Mouse (Mus musculus) kidney, embryonic 16.5 days (tissue): Measurements from ENCODE around the gene Pgm2l1. TPM values are rescaled to one million over a fixed set of nuclear protein-coding genes. Genes with fewer than 3 reads are reported as not detected.

Source experiments
- ATAC-seq: fragments of 200-750 bp; cut with Nextera tagmentation; 2 replicates; pipeline ENCODE4 v1.8.0; 2017; ENCODE audit warnings: moderate TSS enrichment; ENCODE audit not compliant: low FRiP score, low TSS enrichment
- H3K27ac ChIP-seq: fragments of 300-500 bp; sonication (generic); 2 replicates; pipeline ENCODE4 v1.5.1; 2014; ENCODE audit warnings: low read length
- H3K27me3 ChIP-seq: fragments of 300-500 bp; sonication (generic); 2 replicates; pipeline ENCODE4 v1.6.1; 2014; ENCODE audit warnings: low read length, control low read depth, mixed read lengths; ENCODE audit not compliant: insufficient read depth
- H3K36me3 ChIP-seq: fragments of 300-500 bp; sonication (generic); 2 replicates; pipeline ENCODE4 v1.6.1; 2014; ENCODE audit warnings: low read length, control low read depth, mixed read lengths; ENCODE audit not compliant: insufficient read depth
- H3K4me1 ChIP-seq: fragments of 300-500 bp; sonication (generic); 2 replicates; pipeline ENCODE4 v1.6.1; 2014; ENCODE audit warnings: low read length, control low read depth, mixed read lengths; ENCODE audit not compliant: insufficient read depth
- H3K4me2 ChIP-seq: fragments of 300-500 bp; sonication (generic); replicated peaks from 2 replicates; pipeline ENCODE4 v1.6.1; 2014; ENCODE audit warnings: low read depth, low read length
- H3K4me3 ChIP-seq: fragments of 300-500 bp; sonication (generic); 2 replicates; pipeline ENCODE4 v1.5.1; 2014; ENCODE audit warnings: mild to moderate bottlenecking, low read length
- H3K9ac ChIP-seq: fragments of 300-500 bp; sonication (generic); replicated peaks from 2 replicates; pipeline ENCODE4 v1.6.1; 2014; ENCODE audit warnings: low read length
- H3K9me3 ChIP-seq: fragments of 300-500 bp; sonication (generic); 2 replicates; pipeline ENCODE4 v1.6.1; 2016; ENCODE audit warnings: low read length, control low read depth
- WGBS: fragments of 180-500 bp; shearing (Covaris S2); extraction: QIAGEN DNeasy Blood & Tissue Kit; methylation state at CpG from one replicate; pipeline ENCODE4 v1.1.7; 2014; 5-methylcytosine and 5-hydroxymethylcytosine counted together
- polyA plus RNA-seq: library from polyadenylated mRNA; unstranded; fragments of >200 nt; fragmentation: Nextera tagmentation; extraction: Ambion mirVana; gene quantifications from 2 replicates; pipeline ENCODE4 v1.2.1, GENCODE M21; 2015

Pgm2l1 gene
- polyA plus RNA-seq, 1 experiment from 2014 or later: 3.4 TPM

- H3K9me3 ChIP-seq: no peaks in the 10 kb centered on the region
- no peak for ATAC-seq
- no peak overlapping the region for H3K9ac ChIP-seq
- WGBS: 73% methylated on average over 3 of the region's 3 CpGs
- no peak overlapping the region for H3K27ac ChIP-seq
- H3K4me1 ChIP-seq: peaks cover 8% of the 10 kb centered on the region
- no peak overlapping the region for H3K4me3 ChIP-seq
- no peaks in the 10 kb centered on the region for H3K27me3 ChIP-seq
- no peaks in the 10 kb centered on the region for H3K36me3 ChIP-seq
- H3K4me2 ChIP-seq: no peak overlapping the region
These were observed 74.2 kb downstream of the Pgm2l1 start for GRCm38 (mm10) chr7:100301390-100301789.

GRCm38 (mm10) chr7:100302316-100302715 lies 75.1 kb downstream of the Pgm2l1 start:
- Histone ChIP-seq H3K36me3 (no peaks in the 10 kb centered on the region), H3K9me3 (no peaks in the 10 kb centered on the region), H3K4me3 (no peak overlapping the region), H3K27ac (no peak overlapping the region), H3K27me3 (no peaks in the 10 kb centered on the region), H3K4me1 (peaks cover 8% of the 10 kb centered on the region), H3K4me2 (no peak overlapping the region), H3K9ac (no peak overlapping the region)
- ATAC-seq: no peak
- WGBS: 69% methylated on average over 4 of the region's 4 CpGs

- no peak overlapping the region for H3K4me2 ChIP-seq
- H3K36me3 ChIP-seq: no peaks in the 10 kb centered on the region
- H3K4me3 ChIP-seq: no peak overlapping the region
- H3K9me3 ChIP-seq: no peaks in the 10 kb centered on the region
- no peaks in the 10 kb centered on the region for H3K4me1 ChIP-seq
- 90% methylated on average over 9 of the region's 9 CpGs for WGBS
- H3K27ac ChIP-seq: no peak overlapping the region
- no peak for ATAC-seq
- no peak overlapping the region for H3K9ac ChIP-seq
- no peaks in the 10 kb centered on the region for H3K27me3 ChIP-seq
These were observed 78.7 kb downstream of the Pgm2l1 start for GRCm38 (mm10) chr7:100305894-100306293.

GRCm38 (mm10) chr7:100307872-100308653 lies 80.9 kb downstream of the Pgm2l1 start:
- Histone ChIP-seq H3K4me3 (no peak overlapping the region), H3K27me3 (no peaks in the 10 kb centered on the region), H3K4me1 (no peaks in the 10 kb centered on the region), H3K9ac (no peak overlapping the region), H3K9me3 (no peaks in the 10 kb centered on the region), H3K4me2 (no peak overlapping the region), H3K27ac (no peak overlapping the region), H3K36me3 (no peaks in the 10 kb centered on the region)
- no peak for ATAC-seq
- WGBS: 65% methylated on average over 6 of the region's 6 CpGs

- Histone ChIP-seq H3K4me2 (no peak overlapping the region), H3K4me1 (no peaks in the 10 kb centered on the region), H3K27me3 (no peaks in the 10 kb centered on the region), H3K9me3 (no peaks in the 10 kb centered on the region), H3K36me3 (no peaks in the 10 kb centered on the region), H3K27ac (no peak overlapping the region), H3K4me3 (no peak overlapping the region), H3K9ac (no peak overlapping the region)
- no peak for ATAC-seq
- WGBS: 78% methylated on average over 1 of the region's 1 CpGs
These were observed 82.0 kb downstream of the Pgm2l1 start for GRCm38 (mm10) chr7:100309216-100309615.

- no peaks in the 10 kb centered on the region for H3K36me3 ChIP-seq
- no peaks in the 10 kb centered on the region for H3K4me1 ChIP-seq
- no peak overlapping the region for H3K9ac ChIP-seq
- no peaks in the 10 kb centered on the region for H3K27me3 ChIP-seq
- H3K4me3 ChIP-seq: no peak overlapping the region
- H3K27ac ChIP-seq: no peak overlapping the region
- H3K9me3 ChIP-seq: no peaks in the 10 kb centered on the region
- H3K4me2 ChIP-seq: no peak overlapping the region
- 57% methylated on average over 6 of the region's 6 CpGs for WGBS
- ATAC-seq: no peak
These were observed 82.5 kb downstream of the Pgm2l1 start for GRCm38 (mm10) chr7:100309679-100310078.

GRCm38 (mm10) chr7:100310290-100310689 lies 83.1 kb downstream of the Pgm2l1 start:
- Histone ChIP-seq H3K4me1 (no peaks in the 10 kb centered on the region), H3K27ac (no peak overlapping the region), H3K36me3 (no peaks in the 10 kb centered on the region), H3K4me2 (no peak overlapping the region), H3K9me3 (no peaks in the 10 kb centered on the region), H3K9ac (no peak overlapping the region), H3K4me3 (no peak overlapping the region), H3K27me3 (no peaks in the 10 kb centered on the region)
- no peak for ATAC-seq
- 79% methylated on average over 12 of the region's 12 CpGs for WGBS

- Histone ChIP-seq H3K27me3 (no peaks in the 10 kb centered on the region), H3K9me3 (no peaks in the 10 kb centered on the region), H3K36me3 (no peaks in the 10 kb centered on the region), H3K4me1 (no peaks in the 10 kb centered on the region), H3K27ac (no peak overlapping the region), H3K4me2 (no peak overlapping the region), H3K4me3 (no peak overlapping the region), H3K9ac (no peak overlapping the region)
- no peak for ATAC-seq
- WGBS: 80% methylated on average over 4 of the region's 4 CpGs
These were observed 85.5 kb downstream of the Pgm2l1 start for GRCm38 (mm10) chr7:100312716-100313115.

- Histone ChIP-seq H3K4me1 (no peaks in the 10 kb centered on the region), H3K9me3 (no peaks in the 10 kb centered on the region), H3K27me3 (no peaks in the 10 kb centered on the region), H3K27ac (no peak overlapping the region), H3K36me3 (no peaks in the 10 kb centered on the region), H3K4me3 (no peak overlapping the region), H3K9ac (no peak overlapping the region), H3K4me2 (no peak overlapping the region)
- 92% methylated on average over 8 of the region's 8 CpGs for WGBS
- no peak for ATAC-seq
These were observed 89.7 kb downstream of the Pgm2l1 start for GRCm38 (mm10) chr7:100316924-100317323.

GRCm38 (mm10) chr7:100317534-100317933 lies 90.3 kb downstream of the Pgm2l1 start:
- Histone ChIP-seq H3K4me3 (no peak overlapping the region), H3K36me3 (no peaks in the 10 kb centered on the region), H3K9ac (no peak overlapping the region), H3K9me3 (no peaks in the 10 kb centered on the region), H3K4me1 (no peaks in the 10 kb centered on the region), H3K27ac (no peak overlapping the region), H3K4me2 (no peak overlapping the region), H3K27me3 (no peaks in the 10 kb centered on the region)
- WGBS: 98% methylated on average over 5 of the region's 5 CpGs
- no peak for ATAC-seq
